Mouse (Mus musculus) adrenal gland, postnatal 25 days (tissue): ENCODE data around the gene Cd209d. TPM values are rescaled to one million over a fixed set of nuclear protein-coding genes. Genes with fewer than 3 reads are reported as not detected.
"Not testable (repeated sequence)": the region's sequence is repeated elsewhere in the genome, so short reads cannot be mapped to it uniquely, and the experiment has no call there.

ENCODE experiments used
- DNase-seq: peaks from one replicate; pipeline ENCODE4 v3.0.0; 2021; ENCODE audit warnings: mixed read lengths
- long read RNA-seq: library from polyadenylated mRNA; stranded (forward); transcript quantifications from one replicate; pipeline ENCODE4 v2.0.0, GENCODE M21; 2021
- total RNA-seq: library from RNA; stranded (reverse); gene quantifications from 2 replicates; pipeline ENCODE4 v1.2.3, GENCODE M21; 2021

Cd209d gene
- not detected in 2 replicates for total RNA-seq
- long read RNA-seq, partial matches to known transcripts, result 0 of 1 reads
- long read RNA-seq, other reads (novel, unspliced or antisense), result 1 of 1 reads

GRCm38 (mm10) chr8:3878455-3878854 is at the start of gene Cd209d:
TSS of gene Cd209d (minus strand) at chr8:3878555.
- DNase-seq, result no peak

GRCm38 (mm10) chr8:3926744-3927143 is 48.4 kb upstream of the Cd209d start, which contains the start of gene Cd209b:
TSS of gene Cd209b (minus strand) at chr8:3926844.
- no peak for DNase-seq

- DNase-seq, result no peak
Measured at GRCm38 (mm10) chr8:3876121-3876520, 2.2 kb downstream of the Cd209d start.

GRCm38 (mm10) chr8:3862736-3863135 is 15.6 kb downstream of the Cd209d start:
- DNase-seq, result not testable (repeated sequence)

- no peak for DNase-seq
Measured at GRCm38 (mm10) chr8:3854209-3854608, 24.1 kb downstream of the Cd209d start, which contains the start of gene Cd209e. TSS of gene Cd209e (minus strand) at chr8:3854309.

Other genes with a start within 250 kb of the Cd209d start
- 123 and 133 TPM in 2 replicates for gene Stxbp2, start 247.6 kb downstream of the Cd209d start, total RNA-seq
- gene Retn, start 222.8 kb downstream of the Cd209d start, total RNA-seq, result 32.6 and 32.8 TPM in 2 replicates
- 0.21 TPM in 1 of 2 replicates, not detected in the other for gene Mcemp1, start 212.8 kb downstream of the Cd209d start, total RNA-seq
- gene Fcor, start 206.2 kb downstream of the Cd209d start, total RNA-seq, result 23.1 and 33.7 TPM in 2 replicates
- gene Trappc5, start 202.3 kb downstream of the Cd209d start, total RNA-seq, result 19.3 and 20.2 TPM in 2 replicates
- gene Fcer2a, start 184.4 kb downstream of the Cd209d start, total RNA-seq, result 0.18 TPM in 1 of 2 replicates, not detected in the other
- gene Clec4g, start 157.9 kb downstream of the Cd209d start, total RNA-seq, result not detected in 2 replicates
- gene Cd209a, start 129.6 kb downstream of the Cd209d start, total RNA-seq, result not detected in 2 replicates
- not detected in 2 replicates for gene Cd209e, start 24.2 kb downstream of the Cd209d start, total RNA-seq
- gene Cd209b, start 48.3 kb upstream of the Cd209d start, total RNA-seq, result 0.61 and 0.62 TPM in 2 replicates
- gene Cd209c, start 76.2 kb upstream of the Cd209d start, total RNA-seq, result 0.21 TPM in 1 of 2 replicates, not detected in the other
- gene Cd209f, start 227.3 kb upstream of the Cd209d start, total RNA-seq, result 0.88 and 1.6 TPM in 2 replicates